Mouse (Mus musculus) central nervous system, embryonic 14 days (tissue): ENCODE measurements around the gene Akap7. TPM values are rescaled to one million over a fixed set of nuclear protein-coding genes. Genes with fewer than 3 reads are reported as not detected.

Experiments used
- polyA plus RNA-seq: library from polyadenylated mRNA; depleted of rRNA; stranded (reverse); fragments of >200 nt; gene quantifications from 2 replicates; pipeline ENCODE4 v1.2.3, GENCODE M21; 2012; rRNA removed

Akap7 gene
- 21.7 and 25.3 TPM in 2 replicates for polyA plus RNA-seq

GRCm38 (mm10) chr10:25307770-25308169 lies at the start of gene Akap7:
Akap7 (minus strand) TSS chr10:25307870.

Other genes starting within 250 kb of the Akap7 start
- gene Epb41l2, start 51.9 kb upstream of the Akap7 start, polyA plus RNA-seq, result 70.7 and 89.6 TPM in 2 replicates
- 0.12 and 0.23 TPM in 2 replicates for gene Smlr1, start 228.4 kb upstream of the Akap7 start, polyA plus RNA-seq